Mouse (Mus musculus) kidney, embryonic 16.5 days (tissue): Measurements from ENCODE around the gene Capn5. TPM values are rescaled to one million over a fixed set of nuclear protein-coding genes. Genes with fewer than 3 reads are reported as not detected.

ENCODE experiments used
- ATAC-seq: fragments of 200-750 bp; cut with Nextera tagmentation; 2 replicates; pipeline ENCODE4 v1.8.0; 2017; ENCODE audit warnings: moderate TSS enrichment; ENCODE audit not compliant: low FRiP score, low TSS enrichment
- H3K27ac ChIP-seq: fragments of 300-500 bp; sonication (generic); 2 replicates; pipeline ENCODE4 v1.5.1; 2014; ENCODE audit warnings: low read length
- H3K27me3 ChIP-seq: fragments of 300-500 bp; sonication (generic); 2 replicates; pipeline ENCODE4 v1.6.1; 2014; ENCODE audit warnings: low read length, control low read depth, mixed read lengths; ENCODE audit not compliant: insufficient read depth
- H3K36me3 ChIP-seq: fragments of 300-500 bp; sonication (generic); 2 replicates; pipeline ENCODE4 v1.6.1; 2014; ENCODE audit warnings: low read length, control low read depth, mixed read lengths; ENCODE audit not compliant: insufficient read depth
- H3K4me1 ChIP-seq: fragments of 300-500 bp; sonication (generic); 2 replicates; pipeline ENCODE4 v1.6.1; 2014; ENCODE audit warnings: low read length, control low read depth, mixed read lengths; ENCODE audit not compliant: insufficient read depth
- H3K4me2 ChIP-seq: fragments of 300-500 bp; sonication (generic); replicated peaks from 2 replicates; pipeline ENCODE4 v1.6.1; 2014; ENCODE audit warnings: low read depth, low read length
- H3K4me3 ChIP-seq: fragments of 300-500 bp; sonication (generic); 2 replicates; pipeline ENCODE4 v1.5.1; 2014; ENCODE audit warnings: mild to moderate bottlenecking, low read length
- H3K9ac ChIP-seq: fragments of 300-500 bp; sonication (generic); replicated peaks from 2 replicates; pipeline ENCODE4 v1.6.1; 2014; ENCODE audit warnings: low read length
- H3K9me3 ChIP-seq: fragments of 300-500 bp; sonication (generic); 2 replicates; pipeline ENCODE4 v1.6.1; 2016; ENCODE audit warnings: low read length, control low read depth
- WGBS: fragments of 180-500 bp; shearing (Covaris S2); extraction: QIAGEN DNeasy Blood & Tissue Kit; methylation state at CpG from one replicate; pipeline ENCODE4 v1.1.7; 2014; 5-methylcytosine and 5-hydroxymethylcytosine counted together
- polyA plus RNA-seq: library from polyadenylated mRNA; unstranded; fragments of >200 nt; fragmentation: Nextera tagmentation; extraction: Ambion mirVana; gene quantifications from 2 replicates; pipeline ENCODE4 v1.2.1, GENCODE M21; 2015

Capn5 gene
- polyA plus RNA-seq, 1 experiment from 2014 or later, result 17.4 TPM

DNA sequence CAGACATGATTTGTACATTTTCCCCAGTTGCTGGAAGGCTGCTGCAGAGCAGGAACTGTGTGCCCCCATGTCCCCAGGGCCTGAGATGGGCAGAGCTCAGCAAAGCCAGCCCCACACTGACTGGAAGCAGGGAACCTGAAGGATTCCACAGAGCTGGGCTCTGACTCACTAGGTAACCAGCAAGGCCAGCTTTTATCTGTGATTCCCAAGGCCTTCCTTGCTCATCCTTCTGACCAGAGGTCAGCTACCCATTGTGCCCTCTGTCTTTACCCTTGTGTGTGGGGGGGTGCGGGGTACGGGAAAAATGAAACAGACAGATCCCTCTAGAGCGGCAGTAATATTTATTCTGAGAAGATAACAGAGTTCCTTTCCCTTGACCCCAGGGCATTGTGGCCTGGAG, 56.8 kb downstream of the Capn5 start:
- no peak for ATAC-seq
- no peaks in the 10 kb centered on the region for H3K36me3 ChIP-seq
- H3K27ac ChIP-seq, result 0 out of 2 replicates have a peak overlapping the region, but pooled peaks have one; percentile 18
- whole genome bisulfite sequencing, result 80% methylated on average over 3 of the region's 3 CpGs
- no peaks in the 10 kb centered on the region for H3K27me3 ChIP-seq
- no peaks in the 10 kb centered on the region for H3K9me3 ChIP-seq
- no peak overlapping the region for H3K9ac ChIP-seq
- no peak overlapping the region for H3K4me3 ChIP-seq
- peaks cover 17% of the 10 kb centered on the region for H3K4me1 ChIP-seq
- no peak overlapping the region for H3K4me2 ChIP-seq

DNA sequence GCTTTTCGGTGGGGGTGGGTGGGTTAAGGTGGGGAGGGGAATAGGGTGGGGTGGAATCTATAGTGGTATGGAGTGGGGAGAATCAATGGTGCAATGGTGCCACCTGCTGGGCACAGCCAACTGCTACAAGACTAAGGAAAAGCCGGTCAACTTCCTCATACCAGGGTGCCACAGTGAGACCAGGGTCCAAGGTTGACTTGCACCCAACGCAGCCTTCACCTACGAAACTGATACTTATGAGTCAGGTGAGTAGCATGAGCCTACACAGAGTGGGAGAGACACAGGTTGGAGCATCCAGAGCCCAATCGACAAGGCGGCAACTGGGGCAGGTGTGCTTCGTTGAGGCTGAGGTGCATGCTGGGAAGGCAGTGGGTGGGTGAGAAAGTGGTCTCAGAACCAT, 57.7 kb downstream of the Capn5 start:
- WGBS, result 7% methylated on average over 7 of the region's 7 CpGs
- Histone ChIP-seq H3K9ac (peak overlapping the region; percentile 54; the same call in 1 of the 2 replicates), H3K4me3 (peak overlapping the region; percentile 24; the same call in 1 of the 2 replicates), H3K36me3 (no peaks in the 10 kb centered on the region), H3K27me3 (no peaks in the 10 kb centered on the region), H3K4me2 (peak overlapping the region; percentile 54), H3K4me1 (peaks cover 17% of the 10 kb centered on the region), H3K27ac (no peak overlapping the region), H3K9me3 (no peaks in the 10 kb centered on the region)
- ATAC-seq, result peak; percentile 62

DNA sequence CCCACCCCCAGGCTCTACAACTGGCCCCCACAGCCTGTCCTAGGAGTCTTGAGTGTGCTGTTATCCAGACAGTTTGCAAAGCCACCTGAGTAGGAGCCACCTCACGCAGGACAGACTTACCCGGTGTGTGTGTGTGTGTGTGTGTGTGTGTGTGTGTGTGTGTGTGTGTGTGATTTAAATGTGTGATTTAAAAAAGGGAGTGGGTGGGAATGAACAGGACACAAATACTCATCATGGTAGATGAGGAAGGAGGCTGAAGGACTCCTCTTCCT, 58.2 kb downstream of the Capn5 start:
- WGBS, result 85% methylated on average over 2 of the region's 2 CpGs
- ATAC-seq, result peak; percentile 26; the same call in 1 of the 2 replicates

DNA sequence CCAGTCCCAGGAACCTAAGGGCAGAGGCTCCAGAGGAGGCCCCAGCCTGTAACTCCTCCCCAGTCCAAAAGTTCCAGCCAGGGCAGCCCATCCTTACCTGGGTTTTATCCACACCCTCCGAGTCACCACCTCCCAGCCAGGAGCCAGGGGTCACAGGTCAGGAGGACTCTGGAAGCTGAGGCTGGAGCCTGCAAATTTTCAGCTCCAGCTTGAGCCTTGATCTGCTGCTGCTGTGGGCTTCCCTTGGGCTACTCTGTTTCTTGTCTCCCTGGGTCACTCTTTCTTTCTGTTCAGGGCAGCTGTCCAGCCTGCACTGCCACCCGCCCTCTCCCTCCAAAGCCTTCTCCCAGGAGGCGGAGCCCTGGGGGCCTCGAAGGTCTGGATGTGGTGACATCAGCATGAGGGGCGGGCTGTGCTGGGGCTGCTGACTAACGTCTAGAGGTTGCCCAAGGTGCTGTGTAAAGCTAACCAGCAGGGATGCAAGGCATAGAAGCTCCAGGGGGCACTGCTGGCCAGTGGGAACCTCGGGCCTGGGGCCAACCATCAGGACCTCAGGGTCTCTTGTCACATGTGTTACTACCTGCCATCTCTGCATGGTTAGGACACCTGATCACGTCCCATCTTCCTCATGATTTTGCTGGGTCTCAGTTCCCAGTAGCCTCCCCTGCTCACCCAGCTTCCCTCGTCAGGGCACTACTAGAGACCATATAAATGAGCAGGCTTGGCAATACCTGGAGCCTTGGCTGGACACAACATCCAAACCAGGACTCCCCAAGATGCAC, 58.7 kb downstream of the Capn5 start, which contains the start of gene Myo7a:
Gene Myo7a (minus strand): TSS at position 346 of the 782 bp plus-strand sequence.
- no peaks in the 10 kb centered on the region for H3K27me3 ChIP-seq
- H3K4me3 ChIP-seq, result peak within 1 kb of the TSS; percentile 24; the same call in 1 of the 2 replicates
- H3K9me3 ChIP-seq, result no peaks in the 10 kb centered on the region
- peak within 1 kb of the TSS; percentile 54; the same call in 1 of the 2 replicates for H3K9ac ChIP-seq
- peak; percentile 78 for ATAC-seq
- peak within 1 kb of the TSS; percentile 54 for H3K4me2 ChIP-seq
- H3K4me1 ChIP-seq, result peaks cover 17% of the 10 kb centered on the region
- WGBS, result 35% methylated on average over 9 of the region's 9 CpGs
- no peaks in the 10 kb centered on the region for H3K36me3 ChIP-seq
- H3K27ac ChIP-seq, result no peak within 1 kb of the TSS

More for the DNA sequence above, 58.2 kb downstream of the Capn5 start:
- Histone ChIP-seq H3K4me2 (peak overlapping the region; percentile 54), H3K4me1 (peaks cover 17% of the 10 kb centered on the region), H3K4me3 (no peak overlapping the region), H3K36me3 (no peaks in the 10 kb centered on the region), H3K27ac (no peak overlapping the region), H3K27me3 (no peaks in the 10 kb centered on the region), H3K9me3 (no peaks in the 10 kb centered on the region), H3K9ac (no peak overlapping the region)

DNA sequence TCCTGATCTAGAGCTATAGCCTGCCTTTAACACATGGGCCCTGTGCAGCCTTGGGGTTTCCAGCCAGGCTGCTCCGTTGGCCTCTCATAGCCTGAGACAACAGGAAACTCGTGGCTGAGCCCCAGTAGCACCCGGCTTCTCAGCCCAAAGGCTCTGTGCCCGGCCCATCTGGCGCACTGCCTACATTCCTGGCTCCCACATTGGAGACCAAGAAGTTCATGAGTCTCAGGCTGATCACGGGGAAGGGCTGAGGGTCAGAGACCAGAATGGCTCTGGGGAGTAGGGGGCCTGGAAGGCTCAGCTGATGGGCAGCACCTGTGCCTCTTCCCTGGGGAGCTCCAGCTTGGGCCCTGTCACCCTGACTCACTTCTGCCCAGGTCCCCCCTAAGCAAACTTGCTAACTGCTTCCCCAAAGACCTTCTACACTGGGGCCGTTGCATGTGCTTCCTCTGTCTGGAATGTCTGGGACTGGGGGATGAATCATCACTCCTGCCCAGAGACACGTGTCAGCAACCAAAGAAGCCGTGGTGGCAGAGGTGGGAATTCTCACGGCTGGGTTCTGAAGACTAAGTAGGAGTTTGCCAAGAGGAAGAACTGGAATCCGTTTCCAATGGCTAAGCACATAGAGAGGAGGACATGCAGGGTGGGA, 60.9 kb downstream of the Capn5 start:
- H3K36me3 ChIP-seq, result no peaks in the 10 kb centered on the region
- H3K9ac ChIP-seq, result peak overlapping the region; percentile 19; the same call in 1 of the 2 replicates
- peaks cover 17% of the 10 kb centered on the region for H3K4me1 ChIP-seq
- no peaks in the 10 kb centered on the region for H3K9me3 ChIP-seq
- no peak overlapping the region for H3K4me3 ChIP-seq
- no peak for ATAC-seq
- WGBS, result 44% methylated on average over 11 of the region's 11 CpGs
- H3K27me3 ChIP-seq, result no peaks in the 10 kb centered on the region; the same call in 1 of the 2 replicates
- no peak overlapping the region for H3K27ac ChIP-seq
- no peak overlapping the region for H3K4me2 ChIP-seq

DNA sequence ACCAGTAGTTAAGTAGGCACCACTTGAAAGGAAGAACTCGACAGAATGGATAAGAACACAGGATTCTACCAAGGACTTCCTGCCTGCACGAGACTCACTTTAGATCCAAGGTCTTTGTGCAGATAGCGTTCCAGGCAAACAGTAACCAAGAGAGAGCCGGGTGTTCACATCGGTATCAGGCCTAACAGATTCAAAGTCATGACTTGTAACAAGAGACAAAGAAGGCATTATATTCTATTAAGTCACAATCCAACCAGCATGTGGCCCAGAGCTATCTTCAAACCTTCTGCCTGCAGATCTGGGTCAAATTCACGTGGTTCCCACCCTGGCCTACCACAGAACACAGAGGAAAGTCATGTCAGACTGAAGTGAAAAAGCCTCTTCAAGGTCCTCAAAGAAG, 63.4 kb downstream of the Capn5 start:
- peaks cover 12% of the 10 kb centered on the region; the same call in 1 of the 2 replicates for H3K27me3 ChIP-seq
- no peak overlapping the region for H3K4me3 ChIP-seq
- no peak overlapping the region for H3K4me2 ChIP-seq
- 72% methylated on average over 6 of the region's 6 CpGs for WGBS
- no peak for ATAC-seq
- H3K36me3 ChIP-seq, result no peaks in the 10 kb centered on the region
- H3K4me1 ChIP-seq, result peaks cover 21% of the 10 kb centered on the region
- no peak overlapping the region for H3K9ac ChIP-seq
- H3K9me3 ChIP-seq, result no peaks in the 10 kb centered on the region
- H3K27ac ChIP-seq, result no peak overlapping the region

DNA sequence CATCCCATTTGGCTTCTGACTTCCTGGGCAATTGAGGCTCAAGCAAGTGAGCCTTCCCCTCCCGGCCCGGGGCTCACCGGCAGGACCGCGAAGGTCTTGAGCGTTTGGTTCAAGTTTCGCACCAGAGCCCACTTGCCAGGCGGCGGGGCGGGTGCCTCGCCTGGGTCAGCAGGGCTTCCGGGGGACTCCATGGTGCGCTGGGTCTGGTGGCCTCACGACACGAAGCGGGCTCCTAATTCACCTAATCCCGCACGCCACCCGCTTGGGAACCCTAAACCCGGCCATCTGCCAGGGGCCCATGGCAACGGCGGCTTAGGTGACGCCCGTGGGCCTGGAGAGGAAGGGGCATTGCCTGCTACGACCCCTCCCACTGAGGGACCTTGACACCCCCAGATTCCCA, 66.8 kb downstream of the Capn5 start:
- peak overlapping the region; percentile 52 for H3K9ac ChIP-seq
- H3K36me3 ChIP-seq, result no peaks in the 10 kb centered on the region
- peak; percentile 19; the same call in 1 of the 2 replicates for ATAC-seq
- H3K4me2 ChIP-seq, result peak overlapping the region; percentile 57
- H3K27ac ChIP-seq, result no peak overlapping the region
- peaks cover 8% of the 10 kb centered on the region; the same call in 1 of the 2 replicates for H3K4me1 ChIP-seq
- peak overlapping the region; percentile 30 for H3K4me3 ChIP-seq
- 2% methylated on average over 25 of the region's 25 CpGs for WGBS
- H3K9me3 ChIP-seq, result no peaks in the 10 kb centered on the region
- peaks cover 12% of the 10 kb centered on the region; the same call in 1 of the 2 replicates for H3K27me3 ChIP-seq

DNA sequence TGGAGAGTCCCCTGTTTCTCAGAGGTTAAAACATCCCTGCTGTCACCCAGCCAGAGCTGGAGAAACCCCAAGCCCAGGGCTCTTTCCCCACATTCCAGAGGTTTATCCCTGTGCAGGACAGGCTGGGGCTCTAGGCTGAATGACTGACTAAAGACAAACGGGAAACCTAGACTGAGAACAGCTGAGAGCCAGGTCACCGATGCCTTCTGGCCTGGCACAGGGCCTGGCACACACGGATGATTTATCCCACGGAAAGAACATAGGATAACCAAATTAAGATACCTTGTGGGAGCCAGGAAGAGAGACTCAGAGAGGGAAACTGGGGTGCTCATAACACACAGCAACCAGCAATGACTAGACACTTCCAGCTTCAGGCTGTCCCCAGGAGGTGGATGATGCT, 68.3 kb downstream of the Capn5 start:
- H3K4me1 ChIP-seq, result peaks cover 23% of the 10 kb centered on the region
- no peak for ATAC-seq
- peaks cover 12% of the 10 kb centered on the region; the same call in 1 of the 2 replicates for H3K27me3 ChIP-seq
- no peaks in the 10 kb centered on the region for H3K9me3 ChIP-seq
- no peak overlapping the region for H3K27ac ChIP-seq
- no peak overlapping the region for H3K9ac ChIP-seq
- no peaks in the 10 kb centered on the region for H3K36me3 ChIP-seq
- WGBS, result 75% methylated on average over 4 of the region's 4 CpGs
- H3K4me2 ChIP-seq, result no peak overlapping the region
- no peak overlapping the region for H3K4me3 ChIP-seq

DNA sequence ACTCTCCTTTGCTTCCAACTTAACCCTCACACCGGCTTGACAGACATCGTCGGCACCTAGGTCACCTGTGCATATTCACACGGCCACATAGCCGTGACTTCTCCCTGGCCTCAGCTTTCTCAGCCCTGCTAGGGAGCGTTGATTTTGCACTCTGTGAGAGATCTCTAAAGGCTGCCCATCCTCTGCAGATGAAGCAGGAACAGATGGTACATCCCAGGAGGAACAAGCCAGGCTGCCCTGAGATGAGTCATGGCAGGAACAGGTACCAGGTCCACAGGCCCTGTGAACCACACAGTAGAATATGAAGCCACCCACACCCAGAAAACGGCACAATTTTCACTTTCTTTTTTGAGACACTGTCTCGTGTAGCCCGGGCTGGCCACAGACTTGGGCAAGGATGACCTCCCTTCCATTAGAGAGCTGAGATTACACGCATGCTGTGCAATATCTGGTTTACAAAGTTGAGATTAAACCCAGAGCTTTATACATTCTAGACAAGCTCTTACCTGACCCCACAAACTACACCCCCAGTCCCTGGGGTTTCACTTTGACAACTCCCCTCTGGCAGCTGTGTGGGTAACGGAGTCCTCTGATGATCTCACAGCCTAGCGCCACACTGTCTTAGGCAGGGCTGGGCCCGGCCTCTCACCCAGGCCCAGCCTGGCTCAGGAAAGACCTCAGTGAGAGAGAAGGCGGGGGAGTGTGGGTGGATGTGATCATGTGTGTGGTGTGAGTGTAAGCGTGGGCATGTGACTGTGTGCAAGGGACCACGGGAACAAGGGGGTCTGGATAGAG, 69.2 kb downstream of the Capn5 start:
- no peak for ATAC-seq
- Histone ChIP-seq H3K4me2 (no peak overlapping the region), H3K9me3 (no peaks in the 10 kb centered on the region), H3K9ac (no peak overlapping the region), H3K27ac (no peak overlapping the region), H3K36me3 (no peaks in the 10 kb centered on the region), H3K4me1 (peaks cover 32% of the 10 kb centered on the region), H3K27me3 (peaks cover 12% of the 10 kb centered on the region; the same call in 1 of the 2 replicates), H3K4me3 (no peak overlapping the region)
- WGBS, result 77% methylated on average over 16 of the region's 16 CpGs
